8 mouse cellular contexts compared by ENCODE assay signal in the genomic region with DNA sequence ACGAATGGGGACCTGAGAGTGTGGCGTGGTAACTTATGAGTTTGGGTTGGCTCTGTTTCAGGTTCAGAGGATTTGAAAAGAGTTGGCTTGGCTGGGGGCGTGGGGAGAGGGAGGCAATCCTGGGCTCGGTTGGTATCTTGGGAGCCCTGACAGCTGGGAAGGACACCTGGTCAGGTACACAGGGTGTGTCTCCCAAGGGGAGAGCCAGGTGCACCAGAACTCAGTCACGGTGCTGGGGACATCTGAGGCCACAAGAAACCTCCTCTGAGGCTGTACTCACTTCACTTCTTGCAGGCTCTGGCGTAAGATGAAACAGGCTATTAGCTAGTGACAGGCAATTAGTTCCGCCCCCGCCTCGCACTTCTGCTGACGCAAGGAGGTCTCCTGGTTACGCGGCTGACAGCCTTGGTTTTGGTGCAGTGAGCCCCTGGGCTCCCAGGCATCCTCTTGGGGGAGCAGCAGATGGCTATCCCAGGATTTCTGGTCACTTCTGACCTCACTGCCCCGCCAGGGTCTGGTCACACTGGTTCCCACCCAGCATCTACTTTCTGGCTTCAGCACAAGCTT. TPM values are rescaled to one million over a fixed set of nuclear protein-coding genes. Genes with fewer than 3 reads are reported as not detected.
DNase-seq lines count a peak whose midpoint lies in the region.

No protein-coding gene starts in this region.

- DNase-seq in adrenal gland, adult 2 months = peak; percentile 27
- DNase-seq in adrenal gland, adult 8-10 months = no peak
- DNase-seq in B cell, adult 2 months = peak; percentile 56 to 58
- peak; percentile 59 to 68 for DNase-seq in frontal cortex, postnatal 10 days (ENCODE audit: low spot score in 2 of 2)
- DNase-seq in lung, postnatal 10 days = peak; percentile 61
- peak; percentile 64 for DNase-seq in right cerebral cortex, postnatal 14 days
- DNase-seq in gastrocnemius, postnatal 14 days = no peak
- DNase-seq in spleen, postnatal 4 days (ENCODE audit: low spot score in 2 of 2) = no peak

- intact Hi-C loops in gastrocnemius, postnatal 14 days (cut with DNase I; ENCODE audit: low total_unique reads) = no loop called here

RNA-seq across cellular contexts. Expression of gene Parvg, which starts 24.9 kb away (rescaled TPM):
- 1 to 10 TPM; 2.8 to 3.9 TPM for total RNA-seq in adrenal gland, adult 2 months (2021)
- 1.7 and 2.1 TPM in 2 replicates for polyA plus RNA-seq in adrenal gland, adult 2 months (2012; rRNA removed)
- 1 to 10 TPM; 3.1 to 9.0 (median 5.0) TPM for total RNA-seq in adrenal gland, adult 8-10 months (2022)
- 1 to 10 TPM; 1.2 to 1.5 TPM for total RNA-seq in gastrocnemius, postnatal 14 days (2021)

Comparison
In these comparisons a context has a peak if more than half of its experiments do, and no peak if none do; other contexts are left out.
1. DNase-seq: peak in adrenal gland, adult 2 months (single experiment), B cell, adult 2 months (2 of 2), frontal cortex, postnatal 10 days (2 of 2), lung, postnatal 10 days (single experiment) and right cerebral cortex, postnatal 14 days (single experiment); none in adrenal gland, adult 8-10 months (single experiment), gastrocnemius, postnatal 14 days (single experiment) and spleen, postnatal 4 days (0 of 2).